Mouse (Mus musculus): ENCODE measurements around the gene Mecom.
"Not testable (repeated sequence)": the region's sequence is repeated elsewhere in the genome, so short reads cannot be mapped to it uniquely, and the experiment has no call there.

Gene Mecom

DNA sequence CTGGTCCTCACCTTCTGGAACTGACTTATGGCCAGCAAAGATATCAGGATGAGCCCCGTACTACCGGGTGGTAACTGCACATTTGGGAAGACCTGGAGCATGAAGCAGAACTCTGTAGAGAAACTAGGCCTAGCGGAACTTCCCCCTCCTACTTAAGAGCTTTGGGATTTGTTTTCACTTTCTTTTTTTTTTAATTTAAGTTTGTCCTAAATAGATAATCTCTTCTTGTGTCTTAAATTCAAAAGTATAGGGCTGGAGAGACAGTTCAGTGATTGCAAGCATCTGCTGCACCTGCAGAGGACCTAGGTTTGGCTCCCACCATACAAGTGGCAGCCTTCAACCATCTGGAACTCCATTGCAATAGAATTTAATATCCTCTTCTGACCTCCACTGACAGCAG, at the start of gene Mecom:
Gene Mecom, minus strand, starts transcription at position 101 of the 400 bp plus-strand sequence.
- no peak for DNase-seq (ENCODE audit: low read depth)

DNA sequence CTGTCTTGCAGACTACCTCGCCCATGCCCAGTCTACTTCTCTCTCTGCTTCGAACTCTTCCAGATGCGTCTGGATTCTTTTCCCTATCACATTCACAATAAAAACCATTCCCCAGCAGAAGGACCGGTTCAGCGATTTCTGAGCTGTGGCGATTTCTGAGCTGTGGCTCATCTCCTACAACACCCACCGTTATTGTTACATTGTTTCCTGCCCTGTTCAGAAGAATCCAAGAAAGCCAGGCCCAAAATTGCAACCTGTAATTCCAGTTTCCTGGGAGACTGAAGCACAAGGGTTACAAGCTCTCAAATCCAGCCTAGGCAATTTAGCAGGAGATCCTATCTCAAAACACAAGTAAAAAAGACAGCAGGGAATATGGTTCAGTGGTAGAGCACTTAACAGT, 49.5 kb upstream of the Mecom start:
- DNase-seq (ENCODE audit: low read depth) = no peak

DNA sequence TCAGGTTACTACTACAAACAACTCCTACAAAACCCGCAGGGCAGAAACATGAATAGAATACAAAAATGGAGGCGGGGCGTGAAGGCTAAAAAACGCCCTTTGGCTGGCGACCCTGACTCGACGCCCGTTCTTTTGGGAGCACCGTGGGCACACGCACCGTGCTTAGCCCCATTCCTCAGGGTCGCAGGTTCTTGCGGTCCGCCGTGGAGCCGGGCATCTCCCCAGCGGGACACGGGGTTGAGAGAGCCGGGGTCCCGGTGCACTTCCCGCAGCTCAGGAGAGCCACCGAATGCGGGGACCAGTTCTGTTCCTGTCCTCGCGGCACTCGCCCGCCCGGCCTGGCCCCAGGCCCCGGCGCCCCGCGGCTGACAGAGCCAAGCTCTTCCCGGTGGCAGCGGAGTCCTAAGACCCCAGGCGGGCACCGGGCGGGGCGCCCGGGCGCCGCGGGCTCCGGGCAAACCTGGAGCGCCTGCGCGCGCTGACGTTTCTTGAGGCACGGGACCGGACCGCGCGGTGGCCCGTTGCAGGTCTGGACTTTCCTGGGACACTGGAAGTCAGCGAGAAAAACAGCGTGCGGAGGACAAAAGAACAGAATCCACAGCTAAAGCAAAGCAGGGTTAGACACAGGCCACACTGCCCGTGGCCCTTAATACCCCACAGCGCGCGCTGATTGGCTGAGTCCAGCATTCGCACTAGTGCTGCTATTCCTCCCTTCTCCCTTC, 47.5 kb upstream of the Mecom start:
- peak; percentile 48 for DNase-seq (ENCODE audit: low read depth)

DNA sequence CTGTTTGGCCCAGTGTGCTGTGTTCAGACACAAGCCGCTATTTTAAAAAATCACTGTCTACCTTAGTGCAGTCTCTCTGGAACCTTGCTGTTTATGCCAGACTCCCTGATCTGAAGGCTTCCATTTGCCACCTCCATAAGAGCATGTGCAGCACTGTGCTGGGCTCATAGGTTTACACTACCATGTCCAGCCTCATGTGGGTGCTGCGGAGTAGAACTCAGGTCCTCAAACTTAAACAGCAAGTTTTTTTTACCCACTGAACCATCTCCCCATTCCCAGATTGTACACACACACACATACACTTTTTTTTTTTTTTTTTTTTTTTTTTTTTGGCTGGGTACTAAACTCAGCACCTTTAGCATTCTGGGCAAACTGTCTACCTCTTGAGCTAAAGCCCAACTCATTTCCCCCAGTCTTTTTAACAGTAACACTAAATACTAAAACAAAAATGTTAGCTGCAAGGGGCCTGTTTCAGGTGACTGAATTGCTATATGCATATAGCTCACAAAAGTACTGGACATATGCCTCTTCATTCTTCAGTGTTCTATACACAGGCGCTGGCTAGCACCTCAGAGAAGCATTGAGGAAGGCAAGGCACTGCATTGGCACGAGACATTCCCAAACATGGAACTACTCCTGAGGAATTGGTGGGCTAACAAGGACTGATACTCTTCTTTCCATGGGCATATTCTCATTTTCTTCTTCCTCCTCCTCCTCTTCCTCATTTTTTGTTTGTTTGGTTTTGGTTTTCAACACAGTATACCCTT, 46.1 kb upstream of the Mecom start:
- DNase-seq (ENCODE audit: low read depth) = peak; percentile 62

DNA sequence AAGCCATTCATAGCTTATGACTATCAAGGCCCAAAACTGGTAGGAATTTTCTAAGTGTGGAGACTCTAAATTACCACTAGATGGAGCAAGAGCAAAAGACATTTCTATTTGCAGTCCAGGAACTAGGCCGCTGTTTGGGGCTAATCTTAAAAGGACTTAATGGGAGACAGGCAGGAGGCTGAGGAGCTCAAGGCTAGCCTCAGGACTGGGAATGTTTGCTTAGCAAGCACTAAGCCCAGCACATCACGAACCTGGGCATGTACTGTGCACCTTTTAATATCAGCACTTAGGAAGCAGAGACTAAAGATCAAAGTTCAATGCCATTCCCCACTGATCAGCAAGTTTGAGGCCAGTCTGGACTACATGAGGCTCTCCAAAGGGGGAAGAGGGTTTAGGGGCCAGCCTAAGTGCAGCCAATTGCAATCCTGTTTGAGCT, 44.6 kb upstream of the Mecom start:
- peak; percentile 82 for DNase-seq (ENCODE audit: low read depth)

DNA sequence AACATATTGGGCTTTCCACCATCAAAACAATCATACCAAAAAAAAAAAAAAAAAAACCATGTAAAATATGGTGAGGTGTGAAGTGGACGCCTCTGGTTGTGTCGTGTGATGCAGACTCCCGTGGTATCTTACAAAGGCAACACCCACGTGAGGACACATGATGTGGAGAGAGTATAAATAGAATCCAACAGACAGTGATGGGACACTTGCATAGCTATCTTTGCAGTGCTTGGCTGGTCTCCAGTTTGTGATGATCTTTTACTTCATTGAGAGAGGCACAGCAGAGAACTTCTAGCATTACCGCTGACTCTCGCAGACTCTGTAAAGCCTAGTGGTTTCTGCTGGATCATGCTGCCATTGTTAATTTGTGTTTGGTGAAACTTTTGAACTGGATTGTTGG, 41.1 kb upstream of the Mecom start:
- no peak for DNase-seq (ENCODE audit: low read depth)

GRCm38 (mm10) chr3:30573549-30573948, 25.7 kb upstream of the Mecom start:
- DNase-seq (ENCODE audit: low read depth) = no peak

DNA sequence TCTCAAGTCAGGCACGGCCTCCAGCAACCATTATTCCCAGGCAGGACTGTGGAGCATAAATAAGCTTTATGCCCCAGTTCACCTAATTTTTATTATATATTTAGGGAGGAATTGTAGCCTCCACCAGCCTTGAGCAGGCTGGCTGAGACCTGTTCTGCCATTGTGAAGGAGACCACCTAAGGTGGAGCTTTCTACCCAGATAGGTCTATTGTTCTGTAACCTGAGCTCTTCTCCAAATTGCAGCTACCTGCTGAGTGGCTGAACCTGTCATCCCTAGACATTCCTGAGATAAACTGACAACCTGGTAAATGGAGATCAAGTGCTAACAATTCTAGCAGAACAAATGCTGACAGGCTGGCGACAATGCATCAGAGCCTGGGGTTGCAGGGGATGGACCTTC, 18.5 kb upstream of the Mecom start:
- DNase-seq (ENCODE audit: low read depth) = not testable (repeated sequence)

GRCm38 (mm10) chr3:30560677-30561314, 13.0 kb upstream of the Mecom start:
- DNase-seq (ENCODE audit: low read depth) = no peak

DNA sequence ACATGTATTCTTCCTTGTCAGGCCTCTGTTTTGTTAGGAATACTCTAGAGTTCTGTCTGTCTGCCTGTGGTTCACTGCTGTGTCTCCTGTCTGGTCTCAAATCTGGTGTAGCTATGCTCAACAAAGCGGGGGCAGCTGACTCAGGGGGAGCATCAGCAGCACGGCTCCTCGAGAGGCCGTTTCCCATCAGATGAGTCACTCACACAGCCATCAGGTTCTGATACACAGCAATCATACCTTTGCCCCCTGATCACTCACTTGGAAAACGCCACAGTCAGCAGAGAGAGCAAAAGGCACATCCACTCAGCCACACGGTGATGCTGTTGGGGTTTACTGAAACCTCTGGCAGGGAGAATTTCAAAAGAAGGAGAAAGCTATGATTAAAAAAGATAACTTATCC, 5.9 kb upstream of the Mecom start:
- no peak for DNase-seq (ENCODE audit: low read depth)

DNA sequence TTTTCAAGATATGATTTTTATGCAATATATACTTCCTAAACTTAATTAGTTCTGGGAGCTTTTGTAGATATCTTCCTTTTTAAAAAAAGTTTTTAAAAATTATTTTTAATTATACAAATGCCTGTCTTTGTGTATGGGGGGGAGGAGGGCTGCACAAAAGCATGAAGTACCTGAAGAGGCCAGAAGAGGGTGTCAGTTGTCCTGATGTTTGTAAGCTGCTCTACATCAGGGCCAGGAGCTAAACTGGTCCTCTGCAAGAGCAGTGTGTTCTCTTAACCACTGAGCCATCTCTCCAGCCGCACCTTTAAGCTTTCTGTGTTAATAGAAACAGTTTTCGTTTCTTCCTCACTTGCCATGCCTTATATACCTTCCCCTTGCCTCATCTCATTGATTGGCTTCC, 2.4 kb upstream of the Mecom start:
- no peak for DNase-seq (ENCODE audit: low read depth)

DNA sequence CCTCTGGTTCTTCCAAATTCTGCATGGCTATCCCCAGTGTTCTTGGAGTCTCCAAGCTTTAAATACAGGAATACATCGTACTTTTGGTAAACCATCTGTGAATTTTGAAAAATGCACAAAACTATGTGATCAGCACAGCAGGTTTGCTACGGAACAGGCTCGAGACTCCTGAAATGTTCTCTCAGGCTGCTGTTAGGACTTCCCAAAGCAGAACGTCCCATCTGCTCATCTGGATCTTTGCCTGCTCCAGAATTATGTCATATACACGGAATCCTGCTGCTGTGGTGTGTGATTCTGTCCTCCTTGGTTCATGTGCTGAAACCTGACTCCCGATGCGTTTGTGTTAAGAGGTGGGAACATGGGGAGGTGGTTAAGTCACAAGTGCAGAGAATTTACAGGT, 1.1 kb upstream of the Mecom start:
- DNase-seq (ENCODE audit: low read depth) = no peak

DNA sequence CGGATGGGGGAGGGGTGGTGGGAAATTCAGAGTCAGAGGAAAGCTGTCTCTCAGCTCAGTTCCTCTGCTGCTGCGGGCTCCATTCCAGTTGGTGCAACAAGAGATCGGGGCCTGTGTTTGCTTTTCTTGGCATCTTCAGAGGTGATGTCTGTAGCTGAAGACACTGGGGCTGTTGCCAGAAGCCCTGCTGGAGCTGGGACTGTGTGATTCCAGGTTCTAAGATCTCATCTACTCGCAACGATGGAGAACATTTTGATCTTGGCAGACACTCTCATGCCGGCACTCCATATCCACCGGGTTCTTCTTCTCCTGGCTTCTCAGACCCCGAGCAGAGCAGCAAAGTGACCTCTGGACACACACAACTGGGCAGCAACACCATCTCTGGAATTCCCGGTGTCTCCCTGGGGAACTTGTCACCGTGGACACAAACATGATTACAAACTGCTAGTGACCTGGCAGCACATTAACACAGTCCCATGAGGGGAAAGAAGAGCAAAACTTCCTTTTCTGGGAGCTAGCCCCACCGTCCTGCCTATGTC, 908 bp downstream of the Mecom start:
- no peak for DNase-seq (ENCODE audit: low read depth)

- no peak for DNase-seq (ENCODE audit: low read depth)
Observed at GRCm38 (mm10) chr3:30546366-30546765, 1.4 kb downstream of the Mecom start.

DNA sequence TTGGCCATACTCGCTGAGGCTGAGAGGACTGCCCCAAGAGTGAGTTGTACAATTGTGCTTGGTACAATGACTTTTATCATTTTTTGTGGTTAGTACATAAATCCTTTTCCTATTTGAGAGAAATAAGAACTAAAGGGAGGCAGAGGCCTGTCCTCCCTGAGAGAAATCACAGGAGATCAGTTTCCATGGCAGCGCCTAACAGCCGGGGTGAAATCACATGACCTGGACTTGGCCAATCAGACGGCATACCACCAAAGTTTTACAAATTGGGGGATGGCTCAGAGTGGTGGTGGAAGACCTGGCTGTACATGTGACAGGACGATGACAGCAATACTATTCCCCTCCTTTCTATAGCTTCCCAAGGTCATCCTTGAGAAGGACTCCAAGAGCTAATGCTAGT, 2.6 kb downstream of the Mecom start:
- DNase-seq (ENCODE audit: low read depth) = no peak

DNA sequence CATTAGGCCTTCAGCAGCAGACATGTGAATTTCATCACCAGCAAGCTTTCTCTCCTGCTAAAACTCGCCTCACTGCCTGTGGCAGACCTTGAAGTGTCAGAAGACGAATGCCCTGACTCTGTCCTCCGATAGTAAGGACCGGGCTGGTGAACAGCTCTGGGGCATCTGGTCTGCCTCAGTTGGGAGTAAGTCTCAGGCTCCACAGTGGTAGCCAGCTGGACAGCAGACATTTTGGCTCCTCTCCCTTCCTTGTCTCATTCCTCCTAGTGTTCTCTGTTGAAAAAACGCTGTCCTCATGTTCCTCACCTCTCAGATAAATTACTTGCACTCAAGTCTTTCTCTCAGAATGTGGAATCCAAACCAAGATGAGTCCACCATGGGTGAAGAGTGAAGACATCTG, 3.5 kb downstream of the Mecom start:
- DNase-seq (ENCODE audit: low read depth) = no peak

GRCm38 (mm10) chr3:30535821-30536220, 12.0 kb downstream of the Mecom start:
- no peak for DNase-seq (ENCODE audit: low read depth)

- DNase-seq (ENCODE audit: low read depth) = not testable (repeated sequence)
Observed at GRCm38 (mm10) chr3:30520751-30521150, 27.1 kb downstream of the Mecom start.

DNA sequence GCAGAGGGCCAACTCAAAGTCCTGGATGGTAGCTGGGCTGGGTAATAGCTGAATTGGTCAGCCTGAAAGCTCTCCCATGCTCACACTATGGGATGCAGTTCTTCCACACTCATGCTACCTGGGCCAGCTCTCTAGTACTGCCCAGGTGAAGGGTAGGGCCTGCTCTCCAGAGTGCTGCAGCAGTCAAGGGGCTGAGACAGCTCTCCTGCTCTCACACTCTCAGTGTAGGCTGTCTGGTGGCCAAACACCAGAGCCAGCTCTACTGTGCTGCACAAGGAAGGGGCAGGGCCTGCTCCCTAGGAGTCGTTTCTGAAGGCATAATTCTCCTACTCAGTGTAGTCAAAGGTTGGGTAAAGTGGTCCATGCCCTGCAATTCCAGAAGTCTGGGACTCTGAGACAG, 28.4 kb downstream of the Mecom start:
- DNase-seq (ENCODE audit: low read depth) = no peak

DNA sequence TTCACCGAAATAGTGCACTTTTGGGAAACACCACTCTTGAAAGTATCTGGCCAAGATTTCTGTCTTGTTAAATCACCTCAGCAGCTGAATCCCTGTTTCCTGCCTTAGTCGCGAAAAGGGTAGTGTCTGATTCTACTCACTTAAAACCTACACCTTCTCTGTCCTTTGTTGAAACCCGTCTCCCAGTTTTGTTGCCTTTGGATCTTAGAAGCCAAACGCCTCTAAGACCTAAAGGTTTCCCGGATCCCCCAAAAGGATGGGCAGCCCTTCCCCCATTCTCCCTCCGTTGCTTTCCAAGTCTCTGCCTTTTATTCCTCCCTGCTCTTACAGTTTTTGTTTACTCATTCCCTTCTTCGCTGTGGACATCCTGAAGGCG, 32.0 kb downstream of the Mecom start:
- DNase-seq (ENCODE audit: low read depth) = no peak

- no peak for DNase-seq (ENCODE audit: low read depth)
Observed at GRCm38 (mm10) chr3:30514901-30515794, 32.7 kb downstream of the Mecom start.

All from naive thymus-derived CD4-positive, alpha-beta T cell, adult 2 months (primary cell).